In the genomic region with DNA sequence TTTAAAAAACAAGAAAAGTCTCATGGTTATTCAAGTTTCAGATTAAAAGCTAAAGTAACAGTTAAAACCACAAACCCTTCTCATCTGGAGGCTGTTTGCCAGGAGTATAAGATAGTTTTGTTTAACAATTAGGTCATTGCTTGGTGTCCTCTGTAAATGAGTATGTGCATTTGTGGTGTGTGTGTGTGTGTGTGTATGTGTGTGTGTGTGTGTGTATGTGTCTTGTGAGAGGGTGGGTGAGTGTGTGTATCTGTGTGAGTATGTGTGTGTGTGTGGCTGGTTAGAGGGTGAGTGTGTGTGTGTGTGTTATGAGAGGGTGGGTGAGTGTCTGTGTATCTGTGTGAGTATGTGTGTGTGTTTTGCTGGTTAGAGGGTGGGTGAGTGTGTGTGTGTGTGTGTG, we compare ENCODE assay signal across 21 mouse cellular contexts. TPM values are rescaled to one million over a fixed set of nuclear protein-coding genes. Genes with fewer than 3 reads are reported as not detected.
A peak's percentile ranks its signal among the peaks of the same experiment; 100 is the strongest.
DNase-seq lines count a peak whose midpoint lies in the region; ATAC-seq and TF ChIP-seq lines count a peak whose summit lies in the region.
"Had no signal": no experiment of that assay in that cellular context is flagged by ENCODE, and none has a peak within 500 bp of the region (broad histone marks: within the 10 kb centered on the region; RNA-seq: fewer than 3 reads in every experiment).

No protein-coding gene starts in this region.

- no peaks in the 10 kb centered on the region for H3K4me1 ChIP-seq in kidney, postnatal 0 days (replicated peaks; ENCODE audit: insufficient read depth, low read length)
- H3K4me1 ChIP-seq in kidney, embryonic 14.5 days (ENCODE audit: control insufficient read depth, insufficient read depth, low read length): no peaks in the 10 kb centered on the region
- H3K4me1 ChIP-seq in MEL (ENCODE audit: control insufficient read depth in 1 of 2, insufficient read depth in 2 of 2, low read length in 2 of 2): peaks cover 4 to 20% of the 10 kb centered on the region in 2 experiments
- H3K4me1 ChIP-seq: embryonic facial prominence, embryonic 13.5 days; forebrain, embryonic 12.5 days; heart, embryonic 12.5 days; hindbrain, embryonic 10.5 days had no signal

- no peak overlapping the region for H3K27ac ChIP-seq in kidney, postnatal 0 days
- H3K27ac ChIP-seq in kidney, embryonic 14.5 days (ENCODE audit: low read depth, low read length): no peak overlapping the region
- peak overlapping the region; percentile 41 for H3K27ac ChIP-seq in MEL (ENCODE audit: control insufficient read depth, low read depth, low read length)
- H3K27ac ChIP-seq: embryonic facial prominence, embryonic 13.5 days; forebrain, embryonic 12.5 days; hindbrain, embryonic 10.5 days; hindbrain, embryonic 14.5 days had no signal

- no peaks in the 10 kb centered on the region for H3K27me3 ChIP-seq in kidney, postnatal 0 days (ENCODE audit: insufficient read depth, low read length)
- no peaks in the 10 kb centered on the region for H3K27me3 ChIP-seq in kidney, embryonic 14.5 days (ENCODE audit: control insufficient read depth, insufficient read depth, low read length)
- no peaks in the 10 kb centered on the region for H3K27me3 ChIP-seq in MEL (ENCODE audit: control insufficient read depth in 1 of 2, insufficient read depth in 2 of 2, low read length in 2 of 2)
- H3K27me3 ChIP-seq in Patski: no peaks in the 10 kb centered on the region
- H3K27me3 ChIP-seq: embryonic facial prominence, embryonic 13.5 days; forebrain, embryonic 12.5 days; heart, embryonic 12.5 days had no signal

- H3K79me2 ChIP-seq in MEL (ENCODE audit: control insufficient read depth, insufficient read depth, low read length, poor library complexity): no peaks in the 10 kb centered on the region

- no peaks in the 10 kb centered on the region for H3K9me3 ChIP-seq in kidney, postnatal 0 days (replicated peaks; ENCODE audit: low read length)
- no peaks in the 10 kb centered on the region for H3K9me3 ChIP-seq in kidney, embryonic 14.5 days (ENCODE audit: control insufficient read depth, low read length)
- H3K9me3 ChIP-seq in MEL (replicated peaks; ENCODE audit: insufficient read depth, low read length): no peaks in the 10 kb centered on the region
- H3K9me3 ChIP-seq: embryonic facial prominence, embryonic 13.5 days; forebrain, embryonic 12.5 days; G1E; heart, embryonic 12.5 days; hindbrain, embryonic 10.5 days had no signal

- CTCF ChIA-PET in Patski (lab: Charles Lee): no interaction called here

- in situ Hi-C loops in Patski (cut with MboI; ENCODE audit: low pct_unique_long_range_greater_than_20kb): loop anchor here (25.0 kb wide), 1 partner anchor 813 kb away; no protein-coding TSS in a partner anchor

- H3K36me3 ChIP-seq in kidney, postnatal 0 days (ENCODE audit: insufficient read depth, low read length): no peaks in the 10 kb centered on the region
- H3K36me3 ChIP-seq in kidney, embryonic 14.5 days (ENCODE audit: control insufficient read depth, insufficient read depth, low read length): no peaks in the 10 kb centered on the region
- H3K36me3 ChIP-seq in MEL (ENCODE audit: control insufficient read depth in 1 of 2, insufficient read depth in 2 of 2, low read length in 2 of 2): peaks cover 0 to 15% of the 10 kb centered on the region in 2 experiments; a peak in 2 of 4 replicates
- H3K36me3 ChIP-seq: embryonic facial prominence, embryonic 13.5 days; forebrain, embryonic 12.5 days; G1E; heart, embryonic 12.5 days; hindbrain, embryonic 10.5 days had no signal

- 0 out of 2 replicates have a peak, but pooled peaks have one; percentile 36 for ATAC-seq in kidney, postnatal 0 days (replicated peaks; ENCODE audit: low FRiP score, low read depth)
- no peak for ATAC-seq in kidney, embryonic 14.5 days (ENCODE audit: low FRiP score, low TSS enrichment)
- no peak for ATAC-seq in Patski
- ATAC-seq: CD4-positive, CD25-positive, alpha-beta regulatory T cell, adult 4 months; forebrain, embryonic 16.5 days had no signal

- TF ChIP-seq EP300 in MEL (IDR thresholded peaks at IDR 0.05; ENCODE audit: low read depth in 1 of 2, low read length in 2 of 2): peak; percentile 32 to 76; a peak in 3 of 4 replicates

- TF ChIP-seq CTCF in kidney, postnatal 0 days (IDR thresholded peaks at IDR 0.05; ENCODE audit: low read depth): no peak
- TF ChIP-seq CTCF in MEL (IDR thresholded peaks at IDR 0.05 in 2 of 3, conservative IDR thresholded peaks at IDR 0.05 in 1 of 3; ENCODE audit: control insufficient read depth in 1 of 3, insufficient read depth in 1 of 3, low read depth in 2 of 3, low read length in 3 of 3, poor library complexity in 1 of 3, severe bottlenecking in 1 of 3): no peak
- TF ChIP-seq CTCF in Patski (IDR thresholded peaks at IDR 0.05): no peak

- no peak overlapping the region for H3K9ac ChIP-seq in kidney, postnatal 0 days (ENCODE audit: low read depth, low read length)
- no peak overlapping the region for H3K9ac ChIP-seq in kidney, embryonic 14.5 days (ENCODE audit: low read depth, low read length)
- no peak overlapping the region for H3K9ac ChIP-seq in MEL (ENCODE audit: control insufficient read depth, low read depth, low read length, poor library complexity, severe bottlenecking)
- H3K9ac ChIP-seq: embryonic facial prominence, embryonic 13.5 days; forebrain, embryonic 12.5 days; heart, embryonic 12.5 days; hindbrain, embryonic 14.5 days had no signal

- TF ChIP-seq POLR2A in MEL (IDR thresholded peaks at IDR 0.05; ENCODE audit: control insufficient read depth in 1 of 2, insufficient read depth in 1 of 2, low read depth in 1 of 2, low read length in 2 of 2, poor library complexity in 1 of 2): no peak

- POLR2A ChIA-PET in Patski (lab: Charles Lee): no interaction called here

- no peak overlapping the region for H3K4me2 ChIP-seq in kidney, postnatal 0 days (ENCODE audit: low read length)
- H3K4me2 ChIP-seq in kidney, embryonic 14.5 days (replicated peaks; ENCODE audit: low read depth, low read length): no peak overlapping the region
- H3K4me2 ChIP-seq: embryonic facial prominence, embryonic 13.5 days; forebrain, embryonic 12.5 days; heart, embryonic 12.5 days; hindbrain, embryonic 14.5 days had no signal

- H3K4me3 ChIP-seq in kidney, postnatal 0 days (replicated peaks; ENCODE audit: low read depth, low read length): no peak overlapping the region
- H3K4me3 ChIP-seq in kidney, embryonic 14.5 days (ENCODE audit: low read length): no peak overlapping the region
- H3K4me3 ChIP-seq in MEL (ENCODE audit: control insufficient read depth in 1 of 2, insufficient read depth in 1 of 2, low read depth in 2 of 2, low read length in 2 of 2): no peak overlapping the region
- H3K4me3 ChIP-seq: embryonic facial prominence, embryonic 13.5 days; forebrain, embryonic 12.5 days; heart, embryonic 12.5 days; hindbrain, embryonic 10.5 days had no signal

- TF ChIP-seq RAD21 in MEL (IDR thresholded peaks at IDR 0.05; ENCODE audit: low read depth, low read length): no peak

- no peak for DNase-seq in kidney, postnatal 0 days (ENCODE audit: low spot score)
- peak; percentile 57 for DNase-seq in MEL (ENCODE audit: low read depth, low spot score)
- peak; percentile 15 for DNase-seq in Patski (ENCODE audit: low read depth, low spot score)
- no peak for DNase-seq in gastrocnemius, postnatal 10 days
- no peak for DNase-seq in lung, adult 18-20 months
- DNase-seq: adrenal gland, adult 2 months; adrenal gland, postnatal 25 days; B cell, adult 2 months; cerebellum, adult 2 months; cerebellum, postnatal 10 days; embryo, embryonic 11 days; gastrocnemius, postnatal 25 days had no signal

TF ChIP-seq in MEL, 35 proteins besides CTCF, POLR2A, EP300 and RAD21:
- no peak for TF ChIP-seq ZKSCAN1 (IDR thresholded peaks at IDR 0.05; ENCODE audit: low read depth, low read length)
- TF ChIP-seq MEF2A (IDR thresholded peaks at IDR 0.05; ENCODE audit: extremely low read depth, insufficient replicate concordance, low read depth, low read length, poor library complexity, severe bottlenecking): no peak
- no peak for TF ChIP-seq ELF1 (IDR thresholded peaks at IDR 0.05; ENCODE audit: low read depth, low read length)
- no peak for TF ChIP-seq E2F4 (IDR thresholded peaks at IDR 0.05; ENCODE audit: borderline replicate concordance, low read depth, low read length)
- TF ChIP-seq MAFK (IDR thresholded peaks at IDR 0.05; ENCODE audit: borderline replicate concordance, low read depth, low read length): no peak
- no peak for TF ChIP-seq NELFE (IDR thresholded peaks at IDR 0.05; ENCODE audit: low read depth, low read length)
- TF ChIP-seq BHLHE40 (IDR thresholded peaks at IDR 0.05; ENCODE audit: borderline replicate concordance, low read depth, low read length): no peak
- no peak; the same call in 1 of the 2 replicates for TF ChIP-seq HCFC1 (IDR thresholded peaks at IDR 0.05; ENCODE audit: low read depth, low read length)
- no peak for TF ChIP-seq MYC (IDR thresholded peaks at IDR 0.05; ENCODE audit: low read depth, low read length)
- peak; percentile 63; the same call in 1 of the 2 replicates for TF ChIP-seq MYB (IDR thresholded peaks at IDR 0.05; ENCODE audit: low read depth, low read length)
- TF ChIP-seq NRF1 (IDR thresholded peaks at IDR 0.05; ENCODE audit: insufficient read depth, low read depth, low read length, poor library complexity, severe bottlenecking): no peak
- no peak for TF ChIP-seq MAX (IDR thresholded peaks at IDR 0.05; ENCODE audit: low read length)
- peak; percentile 9; the same call in 1 of the 2 replicates for TF ChIP-seq RCOR1 (IDR thresholded peaks at IDR 0.05; ENCODE audit: low read depth, low read length)
- TF ChIP-seq POLR2AphosphoS5 (IDR thresholded peaks at IDR 0.05; ENCODE audit: borderline replicate concordance, low read depth, low read length): no peak
- no peak for TF ChIP-seq GABPA (IDR thresholded peaks at IDR 0.05; ENCODE audit: low read depth, low read length)
- TF ChIP-seq ETS1 (IDR thresholded peaks at IDR 0.05; ENCODE audit: low read depth, low read length): peak; percentile 87
- no peak for TF ChIP-seq UBTF (IDR thresholded peaks at IDR 0.05; ENCODE audit: borderline replicate concordance, insufficient read depth, low read depth, low read length)
- no peak for TF ChIP-seq JUND (IDR thresholded peaks at IDR 0.05; ENCODE audit: low read depth, low read length)
- TF ChIP-seq TCF12 (IDR thresholded peaks at IDR 0.05; ENCODE audit: low read depth, low read length): 0 out of 2 replicates have a peak, but pooled peaks have one; percentile 32
- TF ChIP-seq SMC3 (IDR thresholded peaks at IDR 0.05; ENCODE audit: low read depth, low read length): no peak
- TF ChIP-seq CHD1 (IDR thresholded peaks at IDR 0.05; ENCODE audit: low read depth, low read length): no peak

RNA-seq across cellular contexts. Expression of a gene that starts 18.2 kb away (rescaled TPM):
- polyA plus RNA-seq in kidney, postnatal 0 days (2015; fragmentation: Nextera tagmentation; extraction: Ambion mirVana): 37.3 and 39.0 TPM in 2 replicates
- polyA plus RNA-seq in kidney, embryonic 14.5 days (2014; fragmentation: Nextera tagmentation; extraction: Ambion mirVana): 26.0 and 40.6 TPM in 2 replicates
- not detected in 2 replicates for total RNA-seq in MEL (2012; rRNA removed)
- not detected for polyA plus RNA-seq in MEL (2012; ENCODE audit: insufficient read depth in 1 of 2, insufficient read length in 2 of 2, low read depth in 1 of 2, low replicate concordance in 2 of 2, missing spikeins in 1 of 2)
- 31.0 TPM for polyA plus RNA-seq in Patski (2021)
- total RNA-seq in gastrocnemius, postnatal 10 days (2021): 10 to 100 TPM; 33.5 to 38.5 TPM
- polyA plus RNA-seq: G1E had no signal

Comparison
In these comparisons a context has a peak if more than half of its experiments do, and no peak if none do; other contexts are left out.
1. DNase-seq: peak in MEL (single experiment) and Patski (single experiment); none in kidney, postnatal 0 days (single experiment), gastrocnemius, postnatal 10 days (single experiment) and lung, adult 18-20 months (0 of 2).
2. RNA of a gene that starts 18.2 kb away (polyA plus RNA-seq): 26.0 to 40.6 TPM in kidney, embryonic 14.5 days, 37.3 to 39.0 TPM in kidney, postnatal 0 days and 31.0 TPM in Patski (single experiment); not detected in MEL; every median in the first group is over 10 times any median in the second.